Mouse (Mus musculus) heart, embryonic 16.5 days (tissue): ENCODE measurements at regions not wholly inside any gene's neighbourhood (a gene's known extent, or its start where the extent isn't known, plus 50 kb on each side); places are given as distances from the start of the nearest gene placed in this dataset.

Source experiments
- ATAC-seq: fragments of 200-750 bp; cut with Nextera tagmentation; replicated peaks from 2 replicates; pipeline ENCODE4 v1.8.0; 2017; ENCODE audit warnings: moderate number of reproducible peaks; ENCODE audit not compliant: insufficient read depth, low FRiP score; ENCODE audit errors: extremely low read depth
- H3K27ac ChIP-seq: fragments of 300-500 bp; sonication (generic); 2 replicates; pipeline ENCODE4 v1.5.1; 2014; ENCODE audit warnings: mild to moderate bottlenecking, low read length, control low read depth, moderate library complexity
- H3K27me3 ChIP-seq: fragments of 300-500 bp; sonication (generic); 2 replicates; pipeline ENCODE4 v1.6.1; 2014; ENCODE audit warnings: low read length, mixed read lengths; ENCODE audit not compliant: control insufficient read depth, insufficient read depth
- H3K36me3 ChIP-seq: fragments of 300-500 bp; sonication (generic); 2 replicates; pipeline ENCODE4 v1.6.1; 2014; ENCODE audit not compliant: control insufficient read depth, insufficient read depth
- H3K4me1 ChIP-seq: fragments of 300-500 bp; sonication (generic); 2 replicates; pipeline ENCODE4 v1.6.1; 2014; ENCODE audit warnings: low read length, mixed read lengths; ENCODE audit not compliant: control insufficient read depth, insufficient read depth
- H3K4me2 ChIP-seq: fragments of 300-500 bp; sonication (generic); 2 replicates; pipeline ENCODE4 v1.6.1; 2014; ENCODE audit warnings: low read depth, mild to moderate bottlenecking, control low read depth, low read length
- H3K4me3 ChIP-seq: fragments of 300-500 bp; sonication (generic); 2 replicates; pipeline ENCODE4 v1.5.1; 2014; ENCODE audit warnings: mild to moderate bottlenecking, control low read depth, low read length
- H3K9ac ChIP-seq: fragments of 300-500 bp; sonication (generic); 2 replicates; pipeline ENCODE4 v1.6.1; 2014; ENCODE audit warnings: low read length, control low read depth
- H3K9me3 ChIP-seq: fragments of 300-500 bp; sonication (generic); replicated peaks from 2 replicates; pipeline ENCODE4 v1.6.1; 2016; ENCODE audit warnings: low read length; ENCODE audit not compliant: control insufficient read depth
- WGBS: fragments of 180-500 bp; shearing (Covaris S2); extraction: QIAGEN DNeasy Blood & Tissue Kit; methylation state at CpG from one replicate; pipeline ENCODE4 v1.1.7; 2014; 5-methylcytosine and 5-hydroxymethylcytosine counted together

GRCm38 (mm10) chr8:44884399-44885006 is 50.7 kb upstream of the Fat1 start:
- Histone ChIP-seq H3K4me2 (no peak overlapping the region), H3K9ac (no peak overlapping the region), H3K4me3 (no peak overlapping the region), H3K36me3 (no peaks in the 10 kb centered on the region), H3K27ac (no peak overlapping the region), H3K9me3 (0 out of 2 replicates have a peak, but pooled peaks cover 4% of the 10 kb centered on the region), H3K27me3 (no peaks in the 10 kb centered on the region), H3K4me1 (no peaks in the 10 kb centered on the region)
- no peak for ATAC-seq
- WGBS, result 66% methylated on average over 8 of the region's 8 CpGs
